Mouse (Mus musculus) brain, embryonic 14.5 days (tissue): ENCODE measurements around the gene Sptlc3.

Source experiments
- CTCF ChIP-seq: fragments of 200-500 bp; IDR thresholded peaks from 2 replicates; pipeline ENCODE4 v1.5.1; 2012; ENCODE audit warnings: inconsistent platforms, mild to moderate bottlenecking, moderate library complexity, borderline replicate concordance; ENCODE audit not compliant: insufficient read depth, insufficient read length; ENCODE audit errors: extremely low read depth
- POLR2A ChIP-seq: fragments of 200-500 bp; IDR thresholded peaks from 2 replicates; pipeline ENCODE4 v1.6.1; 2012; ENCODE audit warnings: mild to moderate bottlenecking, inconsistent platforms, borderline replicate concordance; ENCODE audit not compliant: poor library complexity, insufficient read depth, insufficient read length, severe bottlenecking; ENCODE audit errors: extremely low read depth

DNA sequence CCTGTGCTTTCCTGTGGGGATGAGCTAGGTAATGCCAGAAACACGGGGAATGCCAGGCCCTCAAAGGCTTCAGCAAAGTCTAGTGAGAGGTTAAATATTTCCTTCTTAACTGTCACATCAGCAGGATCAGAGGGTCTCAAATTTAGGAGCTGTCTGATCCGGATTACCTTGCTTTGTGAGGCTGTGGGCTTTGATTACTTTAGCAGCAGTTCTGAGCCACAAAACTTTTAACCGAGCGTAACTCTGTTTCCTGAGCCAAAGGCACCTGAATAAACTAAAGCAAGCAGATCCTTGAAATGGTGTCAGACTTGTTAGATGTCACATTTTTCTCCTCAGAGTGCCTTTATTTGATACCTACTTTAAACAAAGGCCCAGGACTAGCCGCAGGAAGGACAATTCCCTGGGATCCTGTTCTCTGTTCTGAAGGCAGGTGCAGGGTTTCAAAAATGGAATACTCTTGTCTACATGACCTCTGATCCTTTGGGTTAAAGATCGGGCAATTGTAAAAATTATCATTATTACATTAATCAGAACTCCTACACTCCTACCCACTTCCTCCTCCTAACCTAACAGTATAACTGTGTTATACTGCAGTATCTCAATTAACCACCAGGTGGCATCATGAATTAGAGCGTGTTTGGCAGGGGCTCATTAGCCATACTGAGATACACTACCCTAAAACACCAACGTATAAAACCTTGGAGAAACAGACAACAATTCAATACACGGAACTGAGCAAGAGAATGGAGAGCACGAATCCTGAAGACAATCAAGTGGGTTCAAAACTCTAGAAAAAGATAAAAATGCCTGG, 97.4 kb downstream of the Sptlc3 start:
- TF ChIP-seq CTCF: peak; percentile 63; the same call in 1 of the 2 replicates
- TF ChIP-seq POLR2A: no peak
